Mouse (Mus musculus) heart, postnatal 10 days (tissue): ENCODE data around the gene Olfr710. TPM values are rescaled to one million over a fixed set of nuclear protein-coding genes. Genes with fewer than 3 reads are reported as not detected.
"Not testable (repeated sequence)": the region's sequence is repeated elsewhere in the genome, so short reads cannot be mapped to it uniquely, and the experiment has no call there.

ENCODE experiments used
- DNase-seq, 2 experiments: peaks; one replicate each; pipeline ENCODE4 v3.0.0; 2021
- intact Hi-C: fragments of 180-260 bp; cut with DNase I; formaldehyde crosslinking; loops from one replicate; pipeline ENCODE4 v1.15.1; 2025
- total RNA-seq, 2 experiments: library from RNA; stranded (reverse); gene quantifications; 2 replicates each; pipeline ENCODE4 v1.2.3; 2021

Gene Olfr710
- total RNA-seq, result not detected

DNA sequence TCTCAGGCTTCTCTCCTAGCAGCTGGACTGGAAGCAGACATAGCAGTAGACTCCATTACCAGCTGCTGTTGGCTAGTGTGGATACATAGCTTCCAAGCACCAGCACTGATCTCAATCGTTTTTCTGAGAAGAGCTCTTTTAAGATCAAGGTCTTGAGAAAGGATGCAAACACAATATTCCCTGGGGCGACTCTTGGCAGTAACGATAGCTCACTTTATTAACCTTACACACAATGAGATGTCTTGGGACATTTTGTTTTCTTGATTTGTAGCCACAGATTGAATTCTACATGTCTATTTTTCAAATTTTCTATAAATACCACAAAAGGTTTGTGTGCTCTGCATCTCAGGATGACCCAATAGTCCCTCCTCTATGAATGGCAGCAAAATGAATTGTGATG is at the start of gene Olfr710:
Gene Olfr710 (minus strand): TSS at position 101 of the 400 bp plus-strand sequence.
- intact Hi-C loops, result no loop called here
- DNase-seq, result no peak

- DNase-seq, result no peak
- intact Hi-C loops, result no loop called here
Measured at GRCm38 (mm10) chr7:106985236-106985635, 37.1 kb upstream of the Olfr710 start.

- intact Hi-C loops, result no loop called here
- no peak for DNase-seq
Measured at GRCm38 (mm10) chr7:106975353-106975752, 27.2 kb upstream of the Olfr710 start, which contains the start of gene Olfr711. TSS of gene Olfr711 (minus strand) at chr7:106975453.

GRCm38 (mm10) chr7:106967503-106967902 is 19.4 kb upstream of the Olfr710 start:
- DNase-seq, intact Hi-C loops: not testable (repeated sequence)

- intact Hi-C loops, result no loop called here
- DNase-seq, result no peak
Measured at GRCm38 (mm10) chr7:106963837-106964236, 15.7 kb upstream of the Olfr710 start, which contains the start of gene Olfr6. TSS of gene Olfr6 (minus strand) at chr7:106963937.

GRCm38 (mm10) chr7:106932119-106932518 is 16.0 kb downstream of the Olfr710 start, which contains the start of gene Olfr709-ps1:
TSS of gene Olfr709-ps1 (minus strand) at chr7:106932219.
- DNase-seq, result no peak
- intact Hi-C loops, result no loop called here

GRCm38 (mm10) chr7:106920961-106921360 is 27.2 kb downstream of the Olfr710 start:
- peak in 1 of 2 experiments; percentile 2 for DNase-seq
- intact Hi-C loops, result not testable (repeated sequence)

DNA sequence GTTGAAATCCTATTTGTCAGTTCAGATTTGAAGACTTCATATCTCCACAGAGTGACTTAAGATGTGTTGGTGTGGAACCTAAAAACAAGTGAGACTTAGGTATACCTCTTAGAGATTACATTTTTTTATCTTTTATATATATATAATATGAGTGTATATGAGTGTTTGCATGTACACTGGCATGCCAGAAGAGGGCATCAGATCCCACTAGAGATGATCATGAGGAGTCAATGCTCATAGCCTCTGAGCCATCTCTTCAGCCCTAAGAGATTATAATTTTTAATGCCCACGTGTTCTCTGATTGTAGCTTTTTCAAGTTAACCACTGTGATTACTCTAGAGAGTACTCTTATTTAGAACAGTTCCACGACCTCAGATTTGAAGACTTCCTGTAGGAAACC is 40.4 kb downstream of the Olfr710 start, which contains the start of gene Olfr1532-ps1:
Gene Olfr1532-ps1 (plus strand): TSS at position 326 of the 400 bp plus-strand sequence.
- intact Hi-C loops, result no loop called here

DNA sequence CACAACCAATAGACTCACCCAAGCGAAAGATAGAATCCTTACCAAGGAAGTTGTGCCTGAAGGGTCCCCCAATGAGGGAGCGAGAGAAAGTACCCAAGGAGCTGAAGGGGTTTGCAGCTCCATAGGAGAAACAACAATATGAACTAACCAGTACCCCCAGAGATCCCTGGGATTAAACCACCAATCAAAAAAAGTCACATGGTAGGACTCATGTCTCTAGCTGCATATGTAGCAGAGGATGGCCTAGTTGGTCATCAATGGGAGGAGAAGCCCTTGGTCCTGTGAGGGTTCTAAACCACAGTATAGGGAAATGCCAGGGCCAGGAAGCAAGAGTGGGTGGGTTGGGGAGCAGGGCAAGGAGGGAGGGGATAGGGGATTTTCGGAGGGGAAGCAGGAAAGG is 47.0 kb downstream of the Olfr710 start, which contains the start of gene Olfr707:
Gene Olfr707 (minus strand): TSS at position 101 of the 400 bp plus-strand sequence.
- intact Hi-C loops, DNase-seq: not testable (repeated sequence)

More for the DNA sequence above, 40.4 kb downstream of the Olfr710 start, which contains the start of gene Olfr1532-ps1:
- no peak for DNase-seq

Other genes starting within 250 kb of the Olfr710 start
- gene Olfr695, start 231.9 kb downstream of the Olfr710 start, total RNA-seq, result not detected
- not detected for gene Olfr697, start 205.9 kb downstream of the Olfr710 start, total RNA-seq
- gene Olfr698, start 192.9 kb downstream of the Olfr710 start, total RNA-seq, result not detected
- not detected for gene Olfr699, start 155.1 kb downstream of the Olfr710 start, total RNA-seq
- gene Olfr700, start 139.5 kb downstream of the Olfr710 start, total RNA-seq, result not detected
- not detected for gene Olfr701, start 134.2 kb downstream of the Olfr710 start, total RNA-seq
- gene Olfr702, start 114.4 kb downstream of the Olfr710 start, total RNA-seq, result not detected
- gene Olfr703, start 105.0 kb downstream of the Olfr710 start, total RNA-seq, result not detected
- gene Olfr704, start 85.1 kb downstream of the Olfr710 start, total RNA-seq, result not detected
- gene Olfr705, start 71.4 kb downstream of the Olfr710 start, total RNA-seq, result not detected
- gene Olfr706, start 60.1 kb downstream of the Olfr710 start, total RNA-seq, result not detected
- not detected for gene Olfr707, start 47.1 kb downstream of the Olfr710 start, total RNA-seq
- gene Olfr1532-ps1, start 40.3 kb downstream of the Olfr710 start, total RNA-seq, result not detected
- not detected for gene Olfr709-ps1, start 16.1 kb downstream of the Olfr710 start, total RNA-seq
- not detected for gene Olfr6, start 15.6 kb upstream of the Olfr710 start, total RNA-seq
- gene Olfr711, start 27.1 kb upstream of the Olfr710 start, total RNA-seq, result not detected
- not detected for gene Olfr2, start 57.8 kb upstream of the Olfr710 start, total RNA-seq
- not detected for gene Olfr713, start 82.9 kb upstream of the Olfr710 start, total RNA-seq
- not detected for gene Olfr714, start 122.7 kb upstream of the Olfr710 start, total RNA-seq
- gene Olfr17, start 144.9 kb upstream of the Olfr710 start, total RNA-seq, result not detected
- not detected for gene Olfr715b, start 162.1 kb upstream of the Olfr710 start, total RNA-seq
- not detected for gene Olfr715, start 182.8 kb upstream of the Olfr710 start, total RNA-seq
- gene Olfr716, start 190.0 kb upstream of the Olfr710 start, total RNA-seq, result not detected
- gene Nlrp14, start 218.7 kb upstream of the Olfr710 start, total RNA-seq, result not detected